In the genomic region with DNA sequence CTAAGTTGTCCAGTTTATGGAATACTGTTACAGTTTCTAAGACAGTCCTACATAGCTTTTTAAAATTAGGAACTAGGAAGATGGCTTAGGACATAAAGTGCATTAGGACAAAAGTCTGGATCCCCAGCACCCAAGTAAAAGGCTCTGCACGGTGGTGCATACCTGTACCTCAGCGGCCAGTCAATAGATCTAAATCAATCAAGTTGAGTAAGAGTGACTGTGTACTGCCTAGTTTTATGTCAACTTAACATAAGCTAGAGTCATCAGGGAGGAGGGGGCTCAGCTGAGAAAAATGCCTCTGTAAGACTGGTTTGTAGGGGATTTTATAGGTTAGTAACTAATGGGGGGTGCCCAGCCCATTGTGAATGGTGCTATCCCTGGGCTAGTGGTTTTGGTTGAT, we compare ENCODE assay signal across 29 mouse cellular contexts. TPM values are rescaled to one million over a fixed set of nuclear protein-coding genes. Genes with fewer than 3 reads are reported as not detected.
DNase-seq lines count a peak whose midpoint lies in the region; ATAC-seq and TF ChIP-seq lines count a peak whose summit lies in the region.
"Had no signal": no experiment of that assay in that cellular context is flagged by ENCODE, and none has a peak within 500 bp of the region (broad histone marks: within the 10 kb centered on the region; RNA-seq: fewer than 3 reads in every experiment).

No protein-coding gene starts in this region.

- no peaks in the 10 kb centered on the region for H3K9me3 ChIP-seq in heart, embryonic 12.5 days (replicated peaks)
- no peaks in the 10 kb centered on the region for H3K9me3 ChIP-seq in heart, embryonic 10.5 days
- no peaks in the 10 kb centered on the region for H3K9me3 ChIP-seq in hindbrain, embryonic 16.5 days (ENCODE audit: control insufficient read depth, low read length)
- no peaks in the 10 kb centered on the region for H3K9me3 ChIP-seq in hindbrain, embryonic 11.5 days (ENCODE audit: control insufficient read depth, low read length)
- no peaks in the 10 kb centered on the region for H3K9me3 ChIP-seq in midbrain, embryonic 15.5 days
- H3K9me3 ChIP-seq in midbrain, embryonic 13.5 days, result no peaks in the 10 kb centered on the region
- H3K9me3 ChIP-seq: embryonic facial prominence, embryonic 13.5 days; hindbrain, embryonic 12.5 days; stomach, embryonic 15.5 days had no signal

- H3K4me3 ChIP-seq in heart, embryonic 12.5 days, result no peak overlapping the region
- no peak overlapping the region for H3K4me3 ChIP-seq in heart, embryonic 10.5 days
- no peak overlapping the region for H3K4me3 ChIP-seq in hindbrain, embryonic 16.5 days (ENCODE audit: low read length)
- no peak overlapping the region for H3K4me3 ChIP-seq in hindbrain, embryonic 11.5 days (ENCODE audit: low read depth, low read length)
- H3K4me3 ChIP-seq in midbrain, embryonic 15.5 days, result no peak overlapping the region
- H3K4me3 ChIP-seq in midbrain, embryonic 13.5 days (replicated peaks), result no peak overlapping the region
- no peak overlapping the region for H3K4me3 ChIP-seq in layer of hippocampus, adult 2 months
- H3K4me3 ChIP-seq: embryonic facial prominence, embryonic 13.5 days; erythroblast, embryonic 14.5 days; hindbrain, embryonic 12.5 days; stomach, embryonic 15.5 days had no signal

- no peak for DNase-seq in heart, embryonic 10.5 days (ENCODE audit: low spot score)
- no peak for DNase-seq in hindbrain, embryonic 11.5 days (ENCODE audit: low spot score)
- DNase-seq in layer of hippocampus, adult 2 months (ENCODE audit: low spot score in 2 of 2), result no peak
- no peak for DNase-seq in adrenal gland, postnatal 10 days
- DNase-seq: adrenal gland, postnatal 14 days; cerebellum, adult 11 months; cerebellum, adult 9-10 months; cerebellum, postnatal 36 days; embryo, embryonic 11 days; heart, postnatal 14 days; kidney, adult 2 months; kidney, postnatal 10 days; layer of hippocampus, adult 9-11 months; lung, adult 18-20 months; lung, postnatal 14 days; right cerebral cortex, postnatal 25 days; thymus, postnatal 14 days had no signal

- TF ChIP-seq CTCF in layer of hippocampus, adult 2 months (conservative IDR thresholded peaks at IDR 0.05), result no peak

- 71% methylated on average over 2 of the region's 2 CpGs for WGBS in heart, embryonic 12.5 days
- WGBS in heart, embryonic 10.5 days, result 89% methylated on average over 2 of the region's 2 CpGs
- WGBS in hindbrain, embryonic 16.5 days, result 87% methylated on average over 2 of the region's 2 CpGs
- 93% methylated on average over 2 of the region's 2 CpGs for WGBS in hindbrain, embryonic 11.5 days
- WGBS in midbrain, embryonic 15.5 days, result 88% methylated on average over 2 of the region's 2 CpGs
- 89% methylated on average over 2 of the region's 2 CpGs for WGBS in midbrain, embryonic 13.5 days

- peaks cover 18% of the 10 kb centered on the region for H3K4me1 ChIP-seq in heart, embryonic 12.5 days (replicated peaks)
- peaks cover 22% of the 10 kb centered on the region for H3K4me1 ChIP-seq in heart, embryonic 10.5 days
- H3K4me1 ChIP-seq in hindbrain, embryonic 16.5 days (ENCODE audit: control insufficient read depth, insufficient read depth, low read depth, low read length), result peaks cover 8% of the 10 kb centered on the region
- no peaks in the 10 kb centered on the region for H3K4me1 ChIP-seq in hindbrain, embryonic 11.5 days (replicated peaks; ENCODE audit: control insufficient read depth, insufficient read depth, low read length)
- peaks cover 15% of the 10 kb centered on the region for H3K4me1 ChIP-seq in midbrain, embryonic 15.5 days
- H3K4me1 ChIP-seq in midbrain, embryonic 13.5 days (replicated peaks), result peaks cover 29% of the 10 kb centered on the region
- H3K4me1 ChIP-seq: stomach, embryonic 15.5 days had no signal

- H3K27ac ChIP-seq in heart, embryonic 12.5 days (ENCODE audit: poor library complexity, severe bottlenecking), result 0 out of 2 replicates have a peak overlapping the region, but pooled peaks have one; percentile 16
- no peak overlapping the region for H3K27ac ChIP-seq in heart, embryonic 10.5 days
- H3K27ac ChIP-seq in hindbrain, embryonic 16.5 days (ENCODE audit: low read depth, low read length), result no peak overlapping the region
- no peak overlapping the region for H3K27ac ChIP-seq in hindbrain, embryonic 11.5 days (ENCODE audit: low read depth, low read length)
- H3K27ac ChIP-seq in midbrain, embryonic 15.5 days, result no peak overlapping the region
- H3K27ac ChIP-seq in midbrain, embryonic 13.5 days, result no peak overlapping the region
- H3K27ac ChIP-seq in layer of hippocampus, adult 2 months, result no peak overlapping the region
- H3K27ac ChIP-seq: embryonic facial prominence, embryonic 13.5 days; hindbrain, embryonic 12.5 days; stomach, embryonic 15.5 days had no signal

- H3K4me2 ChIP-seq in heart, embryonic 12.5 days, result no peak overlapping the region
- no peak overlapping the region for H3K4me2 ChIP-seq in hindbrain, embryonic 16.5 days (ENCODE audit: low read length)
- no peak overlapping the region for H3K4me2 ChIP-seq in hindbrain, embryonic 11.5 days (replicated peaks; ENCODE audit: low read depth, low read length)
- no peak overlapping the region for H3K4me2 ChIP-seq in midbrain, embryonic 15.5 days
- no peak overlapping the region for H3K4me2 ChIP-seq in midbrain, embryonic 13.5 days (replicated peaks)
- H3K4me2 ChIP-seq: embryonic facial prominence, embryonic 13.5 days; hindbrain, embryonic 12.5 days; stomach, embryonic 15.5 days had no signal

- H3K9ac ChIP-seq in heart, embryonic 12.5 days, result no peak overlapping the region
- H3K9ac ChIP-seq in hindbrain, embryonic 16.5 days (ENCODE audit: low read depth, low read length), result no peak overlapping the region
- H3K9ac ChIP-seq in hindbrain, embryonic 11.5 days (ENCODE audit: low read depth, low read length), result no peak overlapping the region
- no peak overlapping the region for H3K9ac ChIP-seq in midbrain, embryonic 15.5 days
- H3K9ac ChIP-seq in midbrain, embryonic 13.5 days (replicated peaks), result no peak overlapping the region
- H3K9ac ChIP-seq: embryonic facial prominence, embryonic 13.5 days; hindbrain, embryonic 12.5 days; stomach, embryonic 15.5 days had no signal

- no peak for ATAC-seq in heart, embryonic 12.5 days (ENCODE audit: insufficient number of reproducible peaks, low FRiP score)
- 0 out of 2 replicates have a peak, but pooled peaks have one; percentile 30 for ATAC-seq in hindbrain, embryonic 16.5 days
- ATAC-seq in hindbrain, embryonic 11.5 days (ENCODE audit: low FRiP score), result no peak
- 0 out of 2 replicates have a peak, but pooled peaks have one; percentile 52 for ATAC-seq in midbrain, embryonic 15.5 days (replicated peaks)
- ATAC-seq in midbrain, embryonic 13.5 days, result no peak
- ATAC-seq: forebrain, embryonic 16.5 days; inflammation-experienced regulatory T-cells, adult 6 months; midbrain, embryonic 16.5 days; Patski had no signal

- no peaks in the 10 kb centered on the region for H3K27me3 ChIP-seq in heart, embryonic 12.5 days (replicated peaks)
- no peaks in the 10 kb centered on the region for H3K27me3 ChIP-seq in heart, embryonic 10.5 days (ENCODE audit: insufficient read depth, poor library complexity, severe bottlenecking)
- no peaks in the 10 kb centered on the region for H3K27me3 ChIP-seq in hindbrain, embryonic 16.5 days (replicated peaks; ENCODE audit: control insufficient read depth, insufficient read depth, low read length)
- H3K27me3 ChIP-seq in hindbrain, embryonic 11.5 days (ENCODE audit: control insufficient read depth, insufficient read depth, low read length), result no peaks in the 10 kb centered on the region
- H3K27me3 ChIP-seq in midbrain, embryonic 15.5 days (replicated peaks), result no peaks in the 10 kb centered on the region
- H3K27me3 ChIP-seq in midbrain, embryonic 13.5 days, result no peaks in the 10 kb centered on the region
- H3K27me3 ChIP-seq: embryonic facial prominence, embryonic 13.5 days; hindbrain, embryonic 12.5 days; Patski; stomach, embryonic 15.5 days had no signal

- H3K36me3 ChIP-seq in heart, embryonic 12.5 days, result no peaks in the 10 kb centered on the region
- no peaks in the 10 kb centered on the region for H3K36me3 ChIP-seq in heart, embryonic 10.5 days
- no peaks in the 10 kb centered on the region for H3K36me3 ChIP-seq in hindbrain, embryonic 16.5 days (ENCODE audit: control insufficient read depth, insufficient read depth, low read length)
- no peaks in the 10 kb centered on the region for H3K36me3 ChIP-seq in hindbrain, embryonic 11.5 days (ENCODE audit: control insufficient read depth, insufficient read depth, low read length)
- H3K36me3 ChIP-seq in midbrain, embryonic 15.5 days (replicated peaks), result no peaks in the 10 kb centered on the region
- no peaks in the 10 kb centered on the region for H3K36me3 ChIP-seq in midbrain, embryonic 13.5 days
- H3K36me3 ChIP-seq: embryonic facial prominence, embryonic 13.5 days; hindbrain, embryonic 12.5 days; stomach, embryonic 15.5 days had no signal

RNA-seq across cellular contexts. Expression of gene Cul3, which starts 9.3 kb away (rescaled TPM):
- 20.4 and 21.4 TPM in 2 replicates for polyA plus RNA-seq in heart, embryonic 12.5 days (2016; fragmentation: Nextera tagmentation; extraction: Ambion mirVana)
- polyA plus RNA-seq in heart, embryonic 10.5 days (2016; fragmentation: Nextera tagmentation; extraction: Ambion mirVana), result 20.0 and 26.2 TPM in 2 replicates
- polyA plus RNA-seq in hindbrain, embryonic 16.5 days (2015; fragmentation: Nextera tagmentation; extraction: Ambion mirVana), result 23.5 and 29.1 TPM in 2 replicates
- polyA plus RNA-seq in hindbrain, embryonic 11.5 days (2014; fragmentation: Nextera tagmentation; extraction: Ambion mirVana), result 51.1 and 64.0 TPM in 2 replicates
- 25.1 and 32.3 TPM in 2 replicates for polyA plus RNA-seq in midbrain, embryonic 15.5 days (2015; fragmentation: Nextera tagmentation; extraction: Ambion mirVana)
- 33.5 and 36.6 TPM in 2 replicates for polyA plus RNA-seq in midbrain, embryonic 13.5 days (2015; fragmentation: Nextera tagmentation; extraction: Ambion mirVana)
- total RNA-seq in layer of hippocampus, adult 2 months (2021), result 100 to 1,000 TPM; 117 to 127 TPM
- 100 to 1,000 TPM; 114 to 118 TPM for total RNA-seq in adrenal gland, postnatal 10 days (2021)

Comparison
In these comparisons a context has a peak if more than half of its experiments do, and no peak if none do; other contexts are left out.
1. ATAC-seq: peak in hindbrain, embryonic 16.5 days (single experiment) and midbrain, embryonic 15.5 days (single experiment); none in heart, embryonic 12.5 days (single experiment), hindbrain, embryonic 11.5 days (single experiment) and midbrain, embryonic 13.5 days (single experiment).